Mouse (Mus musculus) bone marrow, adult 2 months (tissue): ENCODE data around the gene Spats1. TPM values are rescaled to one million over a fixed set of nuclear protein-coding genes. Genes with fewer than 3 reads are reported as not detected.
"Not testable (repeated sequence)": the region's sequence is repeated elsewhere in the genome, so short reads cannot be mapped to it uniquely, and the experiment has no call there.

Experiments used
- H3K27ac ChIP-seq: fragments of 200-500 bp; 2 replicates; pipeline ENCODE4 v1.5.1; 2012; ENCODE audit warnings: low read depth, mild to moderate bottlenecking, control low read depth, inconsistent platforms, low read length; ENCODE audit not compliant: control insufficient read depth, poor library complexity, insufficient read depth
- H3K4me1 ChIP-seq: fragments of 200-500 bp; 2 replicates; pipeline ENCODE4 v1.6.1; 2011; ENCODE audit warnings: low read length; ENCODE audit not compliant: control insufficient read depth, insufficient read depth
- H3K4me3 ChIP-seq: fragments of 200-500 bp; replicated peaks from 2 replicates; pipeline ENCODE3; 2011; ENCODE audit warnings: mild to moderate bottlenecking, low read depth, low read length, control low read depth; ENCODE audit not compliant: control insufficient read depth
- CTCF ChIP-seq: fragments of 200-500 bp; IDR thresholded peaks from 2 replicates; pipeline ENCODE4 v1.5.1; 2011; ENCODE audit warnings: low read length, control low read depth; ENCODE audit not compliant: control insufficient read depth, insufficient read depth
- POLR2A ChIP-seq: fragments of 200-500 bp; IDR thresholded peaks from 2 replicates; pipeline ENCODE4 v1.6.1; 2011; ENCODE audit warnings: low read depth, mild to moderate bottlenecking, control low read depth, low read length, borderline replicate concordance; ENCODE audit not compliant: control insufficient read depth
- WGBS: fragments of 180-500 bp; shearing (Covaris S2); methylation state at CpG from one replicate; pipeline ENCODE4 v1.1.7; 2018; 5-methylcytosine and 5-hydroxymethylcytosine counted together
- polyA plus RNA-seq: library from polyadenylated mRNA; stranded (reverse); fragments of >200 nt; gene quantifications from 2 replicates; pipeline ENCODE4 v1.2.4, GENCODE M21; 2011; ENCODE audit warnings: low replicate concordance; ENCODE audit not compliant: missing spikeins, insufficient read depth, insufficient read length

Spats1 gene
- polyA plus RNA-seq, 1 experiment = not detected

DNA sequence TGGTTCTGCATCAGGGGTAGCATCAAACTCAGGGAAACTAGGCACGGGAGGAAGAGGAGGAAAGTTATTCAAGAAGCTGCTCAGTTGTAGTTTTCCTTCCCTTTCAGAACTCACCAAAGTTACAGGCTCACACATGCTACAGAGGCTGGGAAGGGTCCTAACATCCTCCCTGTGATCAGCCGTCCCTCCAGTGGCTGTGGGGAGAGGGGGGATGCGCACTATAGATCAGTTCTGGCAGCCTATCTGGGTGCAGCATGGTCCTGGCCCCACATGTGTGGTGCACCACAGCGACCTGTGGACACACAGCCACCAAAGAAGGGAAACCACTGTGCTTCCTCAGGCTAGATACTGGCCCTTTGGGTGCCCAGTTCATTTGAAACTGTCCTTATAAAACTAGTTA, 16.7 kb downstream of the Spats1 start:
- Histone ChIP-seq H3K27ac (no peak overlapping the region), H3K4me1 (no peaks in the 10 kb centered on the region), H3K4me3 (no peak overlapping the region)
- WGBS = 65% methylated on average over 4 of the region's 4 CpGs
- TF ChIP-seq POLR2A (no peak), CTCF (no peak)

DNA sequence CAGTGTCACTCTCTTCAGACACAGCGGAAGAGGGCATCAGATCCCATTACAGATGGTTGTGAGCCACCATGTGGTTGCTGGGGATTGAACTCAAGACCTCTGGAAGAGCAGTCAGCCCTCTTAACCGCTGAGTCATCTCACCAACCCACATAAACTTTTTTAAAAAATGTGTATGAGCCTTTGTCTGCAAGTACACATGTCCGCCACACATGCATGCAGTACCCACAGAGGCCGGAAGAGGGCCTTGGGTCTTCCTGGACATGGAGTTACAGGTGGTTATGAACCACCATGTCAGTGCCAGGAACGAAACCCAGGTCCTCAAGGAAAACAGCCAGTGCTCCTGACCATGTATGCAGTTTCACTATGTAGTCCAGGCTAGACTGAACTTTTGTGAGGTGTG, 17.7 kb downstream of the Spats1 start:
- no peak overlapping the region for H3K27ac ChIP-seq
- 78% methylated on average over 5 of the region's 5 CpGs for WGBS
- H3K4me1 ChIP-seq = no peaks in the 10 kb centered on the region
- H3K4me3 ChIP-seq = no peak overlapping the region
- no peak for TF ChIP-seq POLR2A
- peak; percentile 18; the same call in 1 of the 2 replicates for TF ChIP-seq CTCF

DNA sequence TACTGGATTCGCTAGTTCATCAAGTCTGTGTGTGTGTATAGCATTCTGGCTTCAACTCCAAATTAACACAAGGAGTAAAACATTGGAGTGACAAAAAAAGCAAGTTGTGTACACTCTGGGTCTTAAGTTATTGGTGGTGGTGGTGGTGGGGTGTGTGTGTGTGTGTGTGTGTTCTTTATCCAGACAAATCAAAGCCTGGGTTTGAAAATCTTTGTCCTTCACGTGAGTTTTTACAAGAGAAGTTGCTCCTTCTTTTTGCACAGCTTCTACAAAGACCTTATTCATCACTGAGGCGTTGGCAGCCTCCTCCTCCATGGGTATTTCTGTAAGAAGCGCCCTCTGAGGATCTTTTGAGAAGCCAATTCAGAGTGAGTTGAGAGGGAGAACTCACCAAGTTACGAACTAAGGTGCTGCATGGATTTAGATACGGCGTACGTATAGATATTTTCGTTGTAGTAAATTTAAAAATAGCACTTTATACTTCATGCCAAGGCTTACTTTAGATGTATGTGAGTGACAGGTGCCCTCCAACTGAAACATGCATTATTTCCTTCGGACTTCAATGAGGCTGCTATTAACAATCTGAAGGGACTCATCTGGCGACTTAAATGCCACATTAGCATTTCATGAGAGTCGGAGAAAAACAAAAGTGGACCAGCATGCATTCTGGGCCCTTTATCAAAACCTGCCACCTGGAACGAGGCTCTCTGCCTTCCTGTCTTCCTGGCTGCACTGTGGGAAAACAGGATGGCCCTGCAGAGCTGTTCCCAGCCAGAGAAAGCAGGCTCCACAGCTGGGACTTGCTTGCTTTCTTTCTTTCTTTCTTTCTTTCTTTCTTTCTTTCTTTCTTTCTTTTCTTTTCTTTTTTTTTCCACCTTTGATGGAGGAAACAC, 18.7 kb downstream of the Spats1 start:
- no peaks in the 10 kb centered on the region for H3K4me1 ChIP-seq
- 78% methylated on average over 13 of the region's 13 CpGs for WGBS

DNA sequence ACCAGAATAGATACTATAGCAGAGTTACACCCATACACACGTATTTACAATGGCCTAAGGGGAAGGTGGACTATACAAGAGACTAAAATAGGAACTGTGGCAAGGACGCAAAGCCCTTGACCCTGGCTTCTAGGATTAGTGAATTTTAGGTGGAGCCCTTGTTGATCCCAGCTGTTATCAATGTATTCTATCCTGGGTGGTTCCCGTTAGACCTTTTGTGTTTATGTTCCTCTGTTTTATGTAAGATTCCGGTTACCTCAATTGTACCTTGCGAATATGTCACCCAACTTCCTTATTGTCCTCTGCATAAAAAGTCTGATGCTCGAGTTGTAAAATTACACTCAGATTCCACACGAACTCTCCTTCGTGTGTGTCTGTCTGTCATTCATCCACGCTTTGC, 19.4 kb downstream of the Spats1 start:
- H3K4me3 ChIP-seq, H3K4me1 ChIP-seq, H3K27ac ChIP-seq: not testable (repeated sequence)
- WGBS = 74% methylated on average over 9 of the region's 9 CpGs

More for the DNA sequence above, 18.7 kb downstream of the Spats1 start:
- Histone ChIP-seq H3K4me3 (no peak overlapping the region), H3K27ac (no peak overlapping the region)
- TF ChIP-seq POLR2A = no peak
- TF ChIP-seq CTCF = no peak

DNA sequence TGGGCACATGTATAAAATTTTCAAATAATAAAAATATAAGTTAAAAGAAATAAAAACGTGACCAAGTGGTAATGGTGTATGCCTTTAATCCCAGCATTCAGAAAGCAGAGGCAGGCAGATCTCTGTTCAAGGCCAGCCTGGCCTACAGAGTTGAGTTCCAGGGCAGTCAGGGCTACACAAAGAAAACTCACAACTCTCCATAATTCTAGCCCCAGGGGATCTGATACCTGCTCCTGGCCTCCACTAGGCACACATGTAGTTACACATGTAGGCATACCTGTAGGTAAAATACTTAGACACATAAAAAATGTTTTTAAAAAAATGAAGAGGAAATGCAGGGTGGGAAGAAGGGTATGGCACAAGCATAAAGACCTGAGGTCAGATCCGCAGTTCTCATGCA, 20.4 kb downstream of the Spats1 start:
- TF ChIP-seq CTCF (no peak), POLR2A (no peak)
- Histone ChIP-seq H3K4me1 (no peaks in the 10 kb centered on the region), H3K4me3 (no peak overlapping the region), H3K27ac (no peak overlapping the region)
- 78% methylated on average over 2 of the region's 2 CpGs for WGBS

DNA sequence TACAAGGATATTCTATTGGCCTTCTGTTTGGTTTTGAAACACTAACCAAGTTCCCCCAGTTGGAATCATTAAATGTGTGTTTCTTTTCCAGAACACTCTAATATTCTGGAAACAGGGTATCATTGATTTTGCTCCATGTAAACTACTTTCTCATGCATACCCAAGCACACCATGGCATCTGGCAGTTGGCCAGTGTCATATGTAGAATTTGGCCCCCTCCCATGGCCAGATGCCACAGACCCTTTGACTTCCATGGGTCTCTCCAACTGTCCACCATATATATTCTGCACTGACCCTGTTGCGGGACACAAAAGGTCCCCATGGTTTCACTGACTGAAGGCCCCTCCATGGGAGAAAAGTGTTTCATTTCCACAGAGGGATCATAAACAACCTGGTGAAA, 22.9 kb downstream of the Spats1 start:
- no peak for TF ChIP-seq POLR2A
- TF ChIP-seq CTCF = no peak
- Histone ChIP-seq H3K27ac (no peak overlapping the region), H3K4me1 (no peaks in the 10 kb centered on the region), H3K4me3 (no peak overlapping the region)
- 94% methylated on average over 1 of the region's 1 CpGs for WGBS

- WGBS = 48% methylated on average over 6 of the region's 6 CpGs
- Histone ChIP-seq H3K4me1 (no peaks in the 10 kb centered on the region), H3K27ac (no peak overlapping the region), H3K4me3 (no peak overlapping the region)
- no peak for TF ChIP-seq CTCF
- TF ChIP-seq POLR2A = no peak
These were observed 25.1 kb downstream of the Spats1 start for GRCm38 (mm10) chr17:45450153-45450552.

GRCm38 (mm10) chr17:45449586-45449985, 25.6 kb downstream of the Spats1 start:
- no peak for TF ChIP-seq CTCF
- TF ChIP-seq POLR2A = no peak
- 88% methylated on average over 8 of the region's 8 CpGs for WGBS
- no peak overlapping the region for H3K27ac ChIP-seq
- no peak overlapping the region for H3K4me3 ChIP-seq
- H3K4me1 ChIP-seq = no peaks in the 10 kb centered on the region

- Histone ChIP-seq H3K27ac (no peak overlapping the region), H3K4me1 (no peaks in the 10 kb centered on the region), H3K4me3 (no peak overlapping the region)
- no peak for TF ChIP-seq POLR2A
- no peak for TF ChIP-seq CTCF
- WGBS = 77% methylated on average over 2 of the region's 2 CpGs
These were observed 28.2 kb downstream of the Spats1 start for GRCm38 (mm10) chr17:45447063-45447462.
